Mouse (Mus musculus) kidney, postnatal 0 days (tissue): ENCODE measurements around the gene Mcfd2. TPM values are rescaled to one million over a fixed set of nuclear protein-coding genes. Genes with fewer than 3 reads are reported as not detected.

ENCODE experiments used
- ATAC-seq: fragments of 200-750 bp; cut with Nextera tagmentation; replicated peaks from 2 replicates; pipeline ENCODE4 v1.8.0; 2017; ENCODE audit warnings: low read depth, moderate number of reproducible peaks, moderate TSS enrichment, moderate library complexity; ENCODE audit not compliant: low FRiP score
- DNase-seq: peaks from one replicate; pipeline ENCODE4 v3.0.0-alpha.2; 2016; ENCODE audit warnings: low spot score
- H3K27ac ChIP-seq: fragments of 300-500 bp; sonication (generic); 2 replicates; pipeline ENCODE4 v1.5.1; 2014; ENCODE audit warnings: mild to moderate bottlenecking
- H3K27me3 ChIP-seq: fragments of 300-500 bp; sonication (generic); 2 replicates; pipeline ENCODE4 v1.6.1; 2014; ENCODE audit warnings: low read length, mixed read lengths; ENCODE audit not compliant: insufficient read depth
- H3K36me3 ChIP-seq: fragments of 300-500 bp; sonication (generic); 2 replicates; pipeline ENCODE4 v1.6.1; 2014; ENCODE audit warnings: low read length, mixed read lengths; ENCODE audit not compliant: insufficient read depth
- H3K4me1 ChIP-seq: fragments of 300-500 bp; sonication (generic); replicated peaks from 2 replicates; pipeline ENCODE4 v1.6.1; 2014; ENCODE audit warnings: antibody characterized with exemption, low read length, mixed read lengths; ENCODE audit not compliant: insufficient read depth
- H3K4me2 ChIP-seq: fragments of 300-500 bp; sonication (generic); 2 replicates; pipeline ENCODE4 v1.6.1; 2014; ENCODE audit warnings: mild to moderate bottlenecking, low read length, moderate library complexity, mixed read lengths
- H3K4me3 ChIP-seq: fragments of 300-500 bp; sonication (generic); replicated peaks from 2 replicates; pipeline ENCODE4 v1.5.1; 2014; ENCODE audit warnings: low read depth, low read length
- H3K9ac ChIP-seq: fragments of 300-500 bp; sonication (generic); 2 replicates; pipeline ENCODE4 v1.6.1; 2014; ENCODE audit warnings: low read depth, low read length
- H3K9me3 ChIP-seq: fragments of 300-500 bp; sonication (generic); replicated peaks from 2 replicates; pipeline ENCODE4 v1.6.1; 2016; ENCODE audit warnings: low read length, inconsistent platforms, mixed read lengths
- CTCF ChIP-seq: IDR thresholded peaks from 2 replicates; pipeline ENCODE4 v1.5.1; 2016; ENCODE audit warnings: antibody characterized with exemption, low read depth, mild to moderate bottlenecking, moderate library complexity
- WGBS: fragments of 180-500 bp; shearing (Covaris S2); extraction: QIAGEN DNeasy Blood & Tissue Kit; methylation state at CpG from one replicate; pipeline ENCODE4 v1.1.7; 2014; 5-methylcytosine and 5-hydroxymethylcytosine counted together
- polyA plus RNA-seq: library from polyadenylated mRNA; unstranded; fragments of >200 nt; fragmentation: Nextera tagmentation; extraction: Ambion mirVana; gene quantifications from 2 replicates; pipeline ENCODE4 v1.2.1, GENCODE M21; 2015

Gene Mcfd2
- 140 and 151 TPM in 2 replicates for polyA plus RNA-seq

- Histone ChIP-seq H3K4me3 (peak within 1 kb of the TSS; percentile 85), H3K9me3 (no peaks in the 10 kb centered on the region), H3K27ac (peak within 1 kb of the TSS; percentile 71; the same call in 1 of the 2 replicates), H3K27me3 (no peaks in the 10 kb centered on the region), H3K4me1 (peaks cover 13% of the 10 kb centered on the region), H3K9ac (peak within 1 kb of the TSS; percentile 86), H3K4me2 (peak within 1 kb of the TSS; percentile 86), H3K36me3 (0 out of 2 replicates have a peak, but pooled peaks cover 3% of the 10 kb centered on the region)
- TF ChIP-seq CTCF = peak; percentile 62
- DNase-seq (peak; percentile 95), ATAC-seq (peak; percentile 96)
- under 1% methylated on average over 41 of the region's 41 CpGs for WGBS
Measured at GRCm38 (mm10) chr17:87265792-87266186, at the start of gene Mcfd2. Gene Mcfd2 (minus strand): TSS chr17:87265935.

- H3K27ac ChIP-seq = no peak overlapping the region
- H3K4me3 ChIP-seq = no peak overlapping the region
- DNase-seq (peak; percentile 93), ATAC-seq (peak; percentile 57)
- H3K4me1 ChIP-seq = peaks cover 11% of the 10 kb centered on the region; the same call in 1 of the 2 replicates
- H3K36me3 ChIP-seq = no peaks in the 10 kb centered on the region
- peak overlapping the region; percentile 8; the same call in 1 of the 2 replicates for H3K4me2 ChIP-seq
- no peak overlapping the region for H3K9ac ChIP-seq
- H3K9me3 ChIP-seq = no peaks in the 10 kb centered on the region
- peak; percentile 95 for TF ChIP-seq CTCF
- H3K27me3 ChIP-seq = no peaks in the 10 kb centered on the region
- 15% methylated on average over 9 of the region's 9 CpGs for WGBS
Measured at GRCm38 (mm10) chr17:87315021-87315531, 49.3 kb upstream of the Mcfd2 start.

- no peak for DNase-seq
- peak overlapping the region; percentile 8; the same call in 1 of the 2 replicates for H3K4me2 ChIP-seq
Measured at GRCm38 (mm10) chr17:87314530-87314946, 48.8 kb upstream of the Mcfd2 start.

GRCm38 (mm10) chr17:87314121-87314520 lies 48.4 kb upstream of the Mcfd2 start:
- H3K27me3 ChIP-seq = no peaks in the 10 kb centered on the region
- no peak for TF ChIP-seq CTCF
- H3K4me3 ChIP-seq = no peak overlapping the region
- peaks cover 11% of the 10 kb centered on the region; the same call in 1 of the 2 replicates for H3K4me1 ChIP-seq
- WGBS = 80% methylated on average over 8 of the region's 8 CpGs
- H3K9me3 ChIP-seq = no peaks in the 10 kb centered on the region
- H3K9ac ChIP-seq = no peak overlapping the region
- no peak overlapping the region for H3K4me2 ChIP-seq
- H3K27ac ChIP-seq = no peak overlapping the region
- DNase-seq (no peak), ATAC-seq (no peak)
- H3K36me3 ChIP-seq = no peaks in the 10 kb centered on the region

More at GRCm38 (mm10) chr17:87314530-87314946, 48.8 kb upstream of the Mcfd2 start:
- Histone ChIP-seq H3K4me3 (no peak overlapping the region), H3K27ac (no peak overlapping the region), H3K27me3 (no peaks in the 10 kb centered on the region), H3K9me3 (no peaks in the 10 kb centered on the region), H3K36me3 (no peaks in the 10 kb centered on the region), H3K9ac (no peak overlapping the region), H3K4me1 (peaks cover 11% of the 10 kb centered on the region; the same call in 1 of the 2 replicates)
- WGBS = 59% methylated on average over 5 of the region's 5 CpGs
- ATAC-seq = peak; percentile 48
- no peak for TF ChIP-seq CTCF

- DNase-seq (no peak), ATAC-seq (peak; percentile 40)
- Histone ChIP-seq H3K4me1 (peaks cover 11% of the 10 kb centered on the region; the same call in 1 of the 2 replicates), H3K9ac (no peak overlapping the region), H3K27me3 (no peaks in the 10 kb centered on the region), H3K36me3 (no peaks in the 10 kb centered on the region), H3K4me3 (no peak overlapping the region), H3K4me2 (0 out of 2 replicates have a peak overlapping the region, but pooled peaks have one; percentile 9), H3K9me3 (no peaks in the 10 kb centered on the region), H3K27ac (peak overlapping the region; percentile 76)
- 37% methylated on average over 18 of the region's 18 CpGs for WGBS
- no peak for TF ChIP-seq CTCF
Measured at GRCm38 (mm10) chr17:87312924-87313870, 47.5 kb upstream of the Mcfd2 start.

- WGBS = 43% methylated on average over 12 of the region's 12 CpGs
- TF ChIP-seq CTCF = no peak
- Histone ChIP-seq H3K4me3 (no peak overlapping the region), H3K36me3 (no peaks in the 10 kb centered on the region), H3K9ac (no peak overlapping the region), H3K4me2 (no peak overlapping the region), H3K4me1 (peaks cover 11% of the 10 kb centered on the region; the same call in 1 of the 2 replicates), H3K27ac (peak overlapping the region; percentile 76), H3K9me3 (no peaks in the 10 kb centered on the region), H3K27me3 (no peaks in the 10 kb centered on the region)
- DNase-seq (no peak), ATAC-seq (peak; percentile 74)
Measured at GRCm38 (mm10) chr17:87312351-87312750, 46.6 kb upstream of the Mcfd2 start.
